Comparison of ENCODE assay signal across 9 mouse cellular contexts in the genomic region with DNA sequence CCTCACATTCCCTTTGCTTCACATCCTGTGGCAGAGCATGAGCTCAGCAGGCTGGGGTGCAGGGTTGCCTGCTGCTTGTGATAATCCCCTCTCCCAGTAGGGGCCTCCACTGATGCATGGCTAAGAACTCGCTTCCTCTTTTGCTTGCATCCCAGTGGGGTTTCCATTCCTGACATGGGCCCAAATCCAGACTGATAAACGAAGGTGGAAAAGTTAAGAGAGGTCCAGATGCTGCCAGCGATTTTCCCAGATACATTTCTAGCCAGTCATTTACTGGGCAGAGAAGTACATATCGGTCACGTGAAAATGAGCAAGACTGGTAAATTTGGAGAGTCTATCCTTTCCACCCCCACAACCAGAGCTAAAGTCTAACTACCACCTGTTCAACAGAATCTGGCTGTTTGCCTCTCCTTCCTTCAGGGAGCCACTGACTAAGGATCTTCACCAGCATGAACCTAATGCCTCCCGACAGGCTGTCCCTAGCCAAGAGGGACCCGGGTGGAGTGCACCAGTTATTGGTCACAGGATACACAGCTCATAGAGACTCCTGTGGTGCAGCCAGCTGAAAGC.
DNase-seq lines count a peak whose midpoint lies in the region; ATAC-seq lines count a peak whose summit lies in the region.
"Had no signal": no experiment of that assay in that cellular context is flagged by ENCODE, and none has a peak within 500 bp of the region (broad histone marks: within the 10 kb centered on the region; RNA-seq: fewer than 3 reads in every experiment).

No protein-coding gene starts in this region.

- no peaks in the 10 kb centered on the region for H3K27me3 ChIP-seq in forebrain, embryonic 11.5 days (ENCODE audit: control insufficient read depth, insufficient read depth, low read length)
- H3K27me3 ChIP-seq: heart, embryonic 13.5 days had no signal

- H3K9ac ChIP-seq in forebrain, embryonic 11.5 days (ENCODE audit: low read length) = no peak overlapping the region
- H3K9ac ChIP-seq: heart, embryonic 13.5 days had no signal

- H3K4me2 ChIP-seq in forebrain, embryonic 11.5 days (ENCODE audit: low read depth, low read length, severe bottlenecking) = no peak overlapping the region
- H3K4me2 ChIP-seq: heart, embryonic 13.5 days had no signal

- DNase-seq in adrenal gland, adult (ENCODE audit: inconsistent age in 2 of 2, low spot score in 1 of 2) = peak; percentile 12 to 51
- no peak for DNase-seq in adrenal gland, adult 18-20 months (ENCODE audit: low spot score in 2 of 2)
- peak; percentile 58 for DNase-seq in testis, postnatal 10 days (ENCODE audit: low spot score)
- no peak for DNase-seq in testis, postnatal 14 days (ENCODE audit: low spot score)
- peak; percentile 54 for DNase-seq in forebrain, embryonic 11.5 days (ENCODE audit: low spot score)
- peak; percentile 20 to 64 for DNase-seq in layer of hippocampus, adult 18-20 months (ENCODE audit: low spot score in 2 of 2)
- DNase-seq in thymus, postnatal 4 days = peak; percentile 48

- H3K36me3 ChIP-seq in forebrain, embryonic 11.5 days (ENCODE audit: control insufficient read depth, insufficient read depth, low read length) = no peaks in the 10 kb centered on the region
- H3K36me3 ChIP-seq: heart, embryonic 13.5 days had no signal

- H3K4me1 ChIP-seq in forebrain, embryonic 11.5 days (replicated peaks; ENCODE audit: control insufficient read depth, insufficient read depth, low read length) = no peaks in the 10 kb centered on the region

- no peak overlapping the region for H3K4me3 ChIP-seq in forebrain, embryonic 11.5 days (ENCODE audit: low read depth, low read length)
- H3K4me3 ChIP-seq: heart, embryonic 13.5 days had no signal

- no peak overlapping the region for H3K27ac ChIP-seq in forebrain, embryonic 11.5 days (ENCODE audit: low read depth, low read length)
- H3K27ac ChIP-seq: heart, embryonic 13.5 days had no signal

- H3K9me3 ChIP-seq in forebrain, embryonic 11.5 days (ENCODE audit: control insufficient read depth, low read length) = no peaks in the 10 kb centered on the region
- H3K9me3 ChIP-seq: heart, embryonic 13.5 days had no signal

- ATAC-seq in forebrain, embryonic 11.5 days (replicated peaks; ENCODE audit: low FRiP score) = no peak
- peak; percentile 62; the same call in 1 of the 2 replicates for ATAC-seq in megakaryocyte, adult 5-6 weeks (ENCODE audit: poor library complexity, severe bottlenecking)

- WGBS in forebrain, embryonic 11.5 days = 21% methylated on average over 7 of the region's 7 CpGs

Comparison
In these comparisons a context has a peak if more than half of its experiments do, and no peak if none do; other contexts are left out.
1. DNase-seq: peak in adrenal gland, adult (2 of 2), testis, postnatal 10 days (single experiment), forebrain, embryonic 11.5 days (single experiment), layer of hippocampus, adult 18-20 months (2 of 2) and thymus, postnatal 4 days (single experiment); none in adrenal gland, adult 18-20 months (0 of 2) and testis, postnatal 14 days (single experiment).